Mouse (Mus musculus) cerebellum, adult (tissue): ENCODE data around the gene Frmpd1.
A peak's percentile ranks its signal among the peaks of the same experiment; 100 is the strongest.

Source experiments
- ATAC-seq: cut with Nextera tagmentation; 2 replicates; pipeline ENCODE4 v1.9.2; 2017; ENCODE audit warnings: mild to moderate bottlenecking, moderate library complexity, mixed read lengths; ENCODE audit not compliant: insufficient number of reproducible peaks, low FRiP score, low TSS enrichment

Frmpd1 gene

DNA sequence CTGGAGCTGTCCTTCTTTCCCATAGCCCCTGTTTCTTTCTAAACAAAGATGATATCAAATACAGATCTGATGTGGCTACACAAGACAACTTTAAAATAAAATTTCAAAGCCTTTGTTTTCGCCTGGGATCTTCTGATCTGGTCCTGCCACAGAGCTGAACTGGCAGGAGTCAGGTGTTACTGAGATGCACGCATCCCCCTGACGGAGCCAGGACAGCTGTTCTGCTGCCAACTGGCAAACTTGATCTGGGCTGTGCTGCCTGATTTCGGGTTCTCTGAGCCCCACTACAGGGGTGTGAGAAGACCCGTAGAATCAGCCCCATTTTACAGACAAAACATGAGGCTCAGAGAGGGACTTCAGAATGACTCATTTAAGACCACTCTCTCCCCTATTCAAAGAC is 45.6 kb downstream of the Frmpd1 start:
- no peak for ATAC-seq

DNA sequence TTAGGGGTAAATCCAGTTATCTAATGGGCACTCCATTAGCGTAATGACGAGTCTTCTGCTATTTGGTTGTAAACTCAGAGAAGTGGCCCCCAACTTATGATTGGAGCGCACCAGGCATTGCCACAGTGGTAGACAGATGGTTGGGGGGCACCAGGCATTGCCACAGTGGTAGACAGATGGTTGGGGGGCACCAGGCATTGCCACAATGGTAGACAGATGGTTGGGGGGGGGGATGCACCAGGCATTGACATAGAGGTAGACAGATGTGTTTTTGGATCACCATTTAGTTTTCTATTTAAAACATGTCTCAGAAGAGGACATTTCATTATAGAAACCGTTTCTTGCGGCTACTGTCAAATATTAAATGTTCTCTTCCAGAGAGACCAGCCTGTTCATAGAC is 53.6 kb downstream of the Frmpd1 start:
- no peak for ATAC-seq

DNA sequence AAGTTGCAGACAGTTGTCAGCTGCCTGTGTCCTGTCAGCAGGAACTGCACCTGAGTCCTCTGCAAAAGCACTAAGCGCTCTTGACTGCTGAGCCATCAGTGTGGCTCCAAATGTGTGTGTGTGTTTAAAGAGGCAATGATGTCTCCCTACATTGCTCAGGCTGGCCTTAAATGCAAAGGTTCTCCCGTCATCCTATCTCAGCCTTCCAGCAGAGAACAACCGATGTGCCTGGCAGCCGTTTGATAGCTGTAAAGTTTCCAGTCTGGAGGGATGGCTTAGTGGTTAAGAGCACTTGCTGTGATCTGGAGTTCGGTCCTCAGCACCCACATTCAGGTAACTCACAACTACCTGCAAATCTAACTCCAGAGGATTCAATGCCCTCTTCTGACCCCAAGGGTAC is 56.7 kb downstream of the Frmpd1 start:
- ATAC-seq = no peak

DNA sequence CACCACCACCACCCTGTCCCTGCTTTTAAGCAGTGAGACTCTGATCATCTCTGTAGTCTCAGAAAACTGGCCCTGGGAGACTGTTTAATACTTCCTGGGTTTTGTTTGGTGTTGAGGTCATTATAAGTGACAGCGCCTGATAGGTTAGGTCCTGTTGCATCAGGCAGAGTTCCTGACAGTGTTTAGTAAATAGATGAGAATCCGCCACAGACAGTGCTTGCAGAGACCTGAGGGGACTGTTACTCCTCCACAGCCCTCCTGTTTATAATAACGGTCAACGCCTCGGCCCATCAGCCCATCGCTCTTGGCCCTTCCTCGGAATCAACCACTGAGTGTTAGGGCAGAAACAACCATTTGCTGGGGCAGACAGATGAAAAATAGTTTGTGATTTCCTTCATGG is 57.5 kb downstream of the Frmpd1 start:
- ATAC-seq = no peak

DNA sequence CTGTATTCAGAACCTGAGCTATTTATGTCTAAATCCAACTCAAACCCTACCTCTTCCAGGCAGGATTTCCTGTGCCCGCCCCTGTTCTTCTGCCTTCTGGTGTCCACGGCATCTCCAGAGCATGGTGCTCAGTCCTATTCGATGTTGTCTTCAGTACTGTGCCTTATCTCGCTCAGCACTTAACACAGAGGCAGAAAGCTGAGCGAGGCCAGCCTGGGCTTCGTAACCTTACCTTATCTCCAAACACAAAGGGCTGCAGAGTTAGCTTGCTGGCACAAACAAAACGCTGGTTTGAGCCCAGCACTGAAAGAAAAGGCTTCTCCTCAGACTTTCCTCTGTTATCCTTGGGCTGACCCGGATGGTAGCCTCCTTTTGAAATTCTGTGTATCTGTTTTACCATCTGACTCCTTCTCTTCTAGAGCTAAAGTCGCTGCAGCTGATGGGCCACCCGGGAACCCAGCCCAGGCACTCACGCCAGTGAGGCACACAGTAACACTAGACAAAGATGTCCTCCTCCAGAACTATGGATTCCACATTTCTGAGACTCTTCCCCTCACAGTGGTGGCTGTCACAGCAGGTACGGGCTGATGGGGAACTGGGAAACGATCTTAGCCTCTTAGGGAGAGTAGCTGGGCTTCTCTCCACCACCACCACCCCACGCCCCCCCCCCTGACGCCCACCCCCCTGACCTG is 58.7 kb downstream of the Frmpd1 start:
- ATAC-seq = no peak

DNA sequence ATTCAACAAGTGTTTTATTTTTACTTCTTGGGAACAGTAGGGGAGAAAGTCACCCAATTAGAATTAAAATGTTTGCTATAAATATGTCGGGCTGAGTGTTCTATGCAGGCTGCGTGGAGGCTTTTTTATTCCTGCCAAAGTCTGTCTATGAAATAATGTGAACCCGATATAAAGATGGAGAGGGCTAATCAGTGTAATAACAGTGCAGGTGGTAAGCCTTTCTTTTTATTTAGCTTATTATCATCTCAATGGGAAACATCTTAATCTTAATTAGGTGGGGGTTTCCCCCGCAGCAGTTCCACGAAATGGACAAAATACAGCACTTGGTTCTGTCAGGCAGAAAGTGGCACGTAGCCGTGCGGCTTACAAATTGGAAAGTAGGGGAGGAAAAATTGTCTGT is 66.6 kb downstream of the Frmpd1 start:
- no peak for ATAC-seq

DNA sequence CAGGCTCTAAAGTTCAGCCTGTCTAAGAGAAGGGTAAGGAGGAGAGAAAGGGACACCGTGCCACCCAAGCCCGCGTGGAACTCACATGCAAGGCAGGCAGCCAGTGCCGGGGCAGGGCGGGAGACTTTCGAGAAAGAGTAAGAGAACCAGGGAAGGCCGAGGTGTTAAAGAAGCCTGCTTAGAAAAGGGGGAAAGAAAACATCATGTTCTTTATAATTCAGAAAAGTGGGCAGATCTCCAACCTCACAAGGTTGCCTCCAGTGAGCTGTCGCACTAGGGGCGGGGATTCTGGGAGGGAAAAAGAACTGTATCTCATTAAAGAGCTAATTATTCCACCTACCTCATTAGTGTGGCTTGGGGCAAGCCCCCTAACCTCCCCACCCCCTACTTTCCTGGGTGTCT is 68.2 kb downstream of the Frmpd1 start:
- no peak for ATAC-seq

DNA sequence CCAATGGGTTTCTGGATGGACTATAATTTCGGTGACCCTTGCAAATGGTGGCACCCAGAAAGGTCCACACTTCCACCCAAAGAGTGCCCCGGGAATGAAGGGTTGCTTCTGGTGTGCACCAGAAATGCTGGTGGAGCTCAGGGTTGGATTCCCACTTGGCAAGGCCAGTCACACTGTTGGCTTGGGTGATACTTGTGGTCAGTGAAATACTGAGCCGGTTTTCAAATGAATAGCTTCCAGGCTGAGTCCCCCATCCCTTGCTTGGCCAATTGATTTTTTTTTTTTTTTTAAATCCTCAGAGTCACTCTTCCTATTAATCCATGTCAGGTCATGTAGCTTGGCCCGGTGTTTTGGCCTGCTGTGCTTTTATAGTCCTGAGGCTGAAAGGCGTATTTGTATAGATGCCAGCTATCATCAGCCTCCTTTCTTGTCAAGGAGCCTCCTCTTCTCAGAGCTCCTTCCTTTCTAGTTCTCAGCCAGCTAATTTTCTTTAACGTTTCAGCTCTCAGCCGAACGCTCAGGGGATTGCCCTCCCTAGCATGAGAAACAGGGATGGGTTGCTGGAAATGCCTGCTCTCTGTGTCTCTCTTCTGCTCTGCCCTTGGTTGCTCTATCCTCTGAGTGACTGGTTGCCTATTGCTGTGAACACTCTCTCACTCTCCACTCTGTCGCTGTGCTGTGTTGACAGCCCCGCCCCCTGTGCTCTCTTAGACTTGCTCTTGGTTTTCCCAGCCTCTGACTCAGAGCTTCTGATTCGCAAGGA is 69.3 kb downstream of the Frmpd1 start:
- no peak for ATAC-seq

DNA sequence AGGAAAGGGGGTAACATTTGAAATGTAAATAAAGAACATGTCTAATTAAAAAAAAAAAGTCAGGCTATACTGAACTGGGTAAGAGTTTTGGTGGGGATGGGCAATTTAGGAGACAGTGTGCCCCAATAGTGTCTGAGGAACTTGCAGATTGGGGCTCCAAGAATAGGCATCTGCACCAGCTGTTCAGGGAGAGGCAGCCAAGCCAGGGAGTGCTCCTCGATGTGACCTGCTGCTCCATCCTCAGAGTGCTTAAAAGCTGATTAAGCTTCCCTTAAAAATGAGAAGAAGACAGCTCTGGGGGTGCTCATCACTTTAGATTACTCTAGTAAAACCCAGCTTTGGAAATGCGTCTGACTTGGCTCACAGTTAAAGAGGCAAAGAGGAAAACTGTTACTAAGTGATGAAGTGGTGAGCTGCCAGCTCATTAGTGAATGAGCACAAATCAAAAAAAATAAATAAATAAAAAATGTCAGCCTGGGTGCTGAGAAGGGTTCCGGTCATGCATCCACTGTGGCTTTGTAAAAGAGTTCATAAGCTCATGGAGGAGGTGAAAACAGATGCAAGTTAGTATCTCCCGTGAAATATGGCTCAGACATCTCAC is 74.7 kb downstream of the Frmpd1 start:
- ATAC-seq = no peak

DNA sequence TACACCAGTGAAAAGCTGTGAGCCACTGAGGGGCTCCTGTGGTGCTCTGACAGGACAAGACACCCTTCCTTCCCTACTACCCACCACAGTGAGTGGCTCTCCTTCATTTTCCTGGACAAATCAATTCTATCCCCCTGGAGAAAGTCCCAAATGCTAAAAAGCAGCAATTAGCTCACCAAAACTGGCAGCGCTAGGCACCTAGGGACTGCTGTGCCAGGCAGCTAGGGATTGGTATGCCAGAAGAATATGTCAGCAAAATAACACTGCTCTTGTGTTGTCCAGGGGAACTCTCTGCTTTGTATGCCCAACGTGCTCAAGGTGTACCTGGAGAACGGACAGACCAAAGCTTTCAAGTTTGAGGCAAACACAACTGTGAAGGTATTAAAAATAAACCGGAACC is 76.9 kb downstream of the Frmpd1 start:
- ATAC-seq = no peak

DNA sequence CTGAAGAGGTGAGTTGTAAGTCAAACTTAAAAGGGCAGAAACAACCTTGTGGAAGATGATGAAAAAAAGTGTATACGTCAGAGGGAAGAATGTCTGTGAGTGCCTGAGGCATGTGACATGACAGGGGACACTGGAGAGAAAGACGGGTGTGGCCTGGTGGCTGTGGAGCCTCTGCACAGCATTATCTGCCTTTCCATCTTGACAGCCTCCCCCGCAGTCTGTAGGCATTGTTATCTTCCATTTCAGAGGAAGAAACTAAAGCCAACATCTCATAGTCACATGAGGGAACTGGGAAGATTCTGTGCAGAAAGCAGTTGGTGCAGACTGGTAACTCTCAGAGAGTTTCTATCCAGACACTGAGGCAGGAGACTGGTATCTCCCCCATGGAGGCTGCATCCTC is 83.2 kb downstream of the Frmpd1 start:
- no peak for ATAC-seq

DNA sequence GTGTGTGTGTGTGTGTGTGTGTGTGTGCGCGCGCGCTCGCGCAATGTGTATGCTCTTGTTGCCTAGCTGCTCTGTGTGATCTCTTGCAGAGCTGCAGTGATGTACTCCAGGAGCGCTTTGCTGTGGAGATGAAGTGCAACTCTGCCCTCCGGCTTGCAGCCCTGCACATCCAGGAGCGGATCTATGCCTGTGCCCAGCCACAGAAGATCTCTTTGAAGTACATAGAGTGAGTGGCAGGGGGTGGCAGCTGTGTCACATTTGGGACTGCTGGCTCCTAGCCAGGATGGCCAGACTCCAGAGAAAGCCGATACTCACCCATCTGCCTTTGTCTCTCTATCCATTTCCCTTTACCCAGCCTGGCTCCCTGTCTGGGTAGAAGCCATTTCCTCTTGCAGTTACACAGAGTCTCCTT is 86.4 kb downstream of the Frmpd1 start:
- ATAC-seq = no peak

DNA sequence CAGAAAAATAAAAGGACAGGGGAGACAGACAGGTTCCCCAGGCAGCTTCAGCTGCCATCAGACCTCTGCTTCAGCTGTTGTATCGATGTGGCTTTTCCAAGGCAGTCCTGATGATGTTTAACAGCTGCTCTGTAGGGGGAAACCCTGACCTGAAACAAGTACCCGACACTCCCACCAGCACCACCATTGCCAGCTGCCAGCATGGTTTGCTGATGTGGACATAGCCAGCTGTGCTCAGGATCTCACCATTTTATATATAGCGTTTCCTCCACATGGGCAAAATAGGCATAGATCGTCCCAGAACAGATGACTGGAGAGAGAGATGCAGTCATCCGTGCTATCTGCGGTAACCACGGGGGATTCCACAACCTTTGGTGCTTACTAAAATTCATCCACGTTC is 91.1 kb downstream of the Frmpd1 start:
- no peak for ATAC-seq

DNA sequence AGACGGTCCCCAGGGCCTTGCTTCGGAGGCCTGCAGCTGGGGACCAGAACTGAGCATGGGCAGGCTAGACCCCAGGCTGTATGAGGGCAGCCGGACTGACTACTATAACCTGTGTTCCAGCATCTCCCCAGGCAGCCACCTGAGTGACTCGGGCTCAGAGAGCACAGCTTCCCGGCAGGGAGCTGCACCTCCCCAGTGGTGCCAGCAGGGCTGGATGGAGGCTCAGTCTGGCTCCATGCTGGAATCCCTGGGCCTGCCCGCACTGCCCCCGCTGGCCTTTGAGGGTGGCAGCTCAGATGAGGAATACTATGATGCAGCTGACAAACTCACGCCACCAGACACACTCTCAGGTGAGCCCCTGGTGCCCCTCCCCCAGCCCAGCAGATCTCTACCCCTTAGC is 94.6 kb downstream of the Frmpd1 start:
- no peak for ATAC-seq

DNA sequence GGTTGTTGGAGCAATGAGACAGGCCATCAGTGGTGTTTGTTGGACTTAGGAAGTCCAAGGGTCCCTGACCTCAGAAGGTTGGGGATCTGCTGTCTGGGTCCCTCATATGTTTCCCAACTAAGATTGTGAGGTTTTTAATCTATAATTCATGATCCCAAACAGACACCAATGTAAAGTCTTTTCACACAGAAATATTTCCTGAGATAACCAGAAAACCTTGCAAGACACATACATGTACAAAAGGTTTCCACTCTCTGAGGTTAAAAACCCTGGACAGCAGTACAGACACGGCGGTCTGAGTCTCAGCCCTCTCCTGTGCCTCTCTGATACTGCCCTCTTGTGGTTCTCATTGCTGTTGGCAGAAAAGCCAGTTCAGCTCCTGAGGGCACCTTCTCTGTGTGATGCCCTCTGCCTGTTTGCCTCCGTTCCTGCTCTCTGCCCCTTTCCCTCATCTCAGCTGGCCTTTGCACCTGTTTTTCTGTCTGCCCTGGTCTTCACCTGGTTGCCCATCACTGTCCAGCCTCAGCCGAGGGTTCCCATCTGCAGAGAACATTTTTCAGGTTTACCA is 95.4 kb downstream of the Frmpd1 start:
- peak; percentile 60 for ATAC-seq

DNA sequence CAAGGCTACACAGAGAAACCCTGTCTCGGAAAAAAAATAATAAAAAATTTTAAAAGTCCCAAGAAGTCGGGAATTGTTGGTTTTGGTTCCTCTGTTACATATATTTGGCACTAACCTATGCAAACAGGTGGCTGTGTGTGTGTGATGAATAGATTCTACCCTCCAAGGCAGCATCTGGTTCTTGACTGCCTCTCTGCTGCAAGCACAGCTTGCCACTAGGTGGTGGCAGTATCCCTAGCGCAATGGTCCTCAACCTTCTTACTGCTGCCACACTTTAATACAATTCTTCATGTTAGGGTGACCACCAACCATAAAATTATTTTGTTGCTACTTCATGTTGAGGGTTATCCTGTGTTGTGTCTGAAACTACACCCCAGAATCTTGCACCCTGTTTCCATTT is 101.6 kb downstream of the Frmpd1 start:
- ATAC-seq = no peak

DNA sequence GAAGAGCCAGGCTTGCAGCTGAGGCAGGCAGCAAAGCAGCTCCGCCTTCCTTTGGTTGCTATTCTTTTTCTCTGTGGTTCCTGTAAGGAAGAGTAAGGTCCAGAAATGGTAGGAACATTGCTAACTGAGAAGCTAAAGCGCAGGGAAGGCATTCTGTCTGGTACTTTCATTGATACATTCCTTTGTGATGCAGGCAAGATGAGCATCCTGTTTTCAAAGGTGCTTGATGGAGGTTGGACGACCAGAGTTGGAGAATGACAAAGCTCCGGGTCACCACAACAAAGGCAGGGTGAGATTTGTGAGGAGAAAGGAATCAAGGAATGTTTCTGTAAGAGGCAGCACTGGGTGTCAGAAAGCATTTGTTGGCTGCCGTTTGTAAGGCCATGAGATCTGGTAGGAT is 103.2 kb downstream of the Frmpd1 start:
- no peak for ATAC-seq

DNA sequence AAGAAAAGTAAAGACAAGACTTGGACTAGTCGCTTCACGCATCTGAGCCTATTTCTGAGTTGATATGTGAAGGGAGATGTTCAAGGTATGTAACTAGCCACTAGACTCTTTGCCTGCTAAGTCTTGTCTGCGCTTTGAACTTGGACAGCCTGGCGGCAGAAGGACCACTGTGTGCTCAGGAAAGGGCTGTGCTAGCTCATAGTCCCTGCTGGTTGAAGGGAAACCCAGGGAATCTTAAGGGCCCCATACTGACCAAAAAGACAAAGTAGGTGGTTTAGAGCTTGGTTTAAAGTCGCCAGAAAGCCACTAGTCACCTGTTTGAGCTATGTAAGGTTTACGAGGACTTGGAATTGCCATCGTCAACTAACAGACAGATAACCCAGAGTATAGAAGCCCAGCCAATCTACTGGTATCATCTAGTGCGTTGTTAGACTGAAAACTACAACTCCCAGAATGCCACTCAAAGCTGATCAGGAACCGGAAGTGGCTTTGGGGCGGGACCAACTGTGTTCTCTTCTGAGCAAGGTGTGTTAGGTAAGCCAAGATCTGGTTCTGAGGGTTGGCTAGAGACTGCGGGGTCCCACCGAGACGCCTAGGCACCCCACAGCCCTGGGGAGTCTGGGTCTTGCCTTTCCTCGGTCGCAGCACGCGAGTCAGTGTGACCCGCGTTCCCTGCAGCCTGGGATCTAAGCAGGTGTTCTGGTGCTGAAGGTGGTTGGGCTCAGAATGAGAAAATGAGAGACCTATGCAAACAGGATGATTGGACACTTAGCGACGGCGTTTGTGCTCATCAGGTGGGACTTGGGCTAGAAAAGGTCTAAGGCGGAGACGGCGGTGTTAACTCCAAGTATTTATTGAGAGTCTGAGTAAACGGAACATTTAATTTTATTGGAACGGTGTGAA is 112.2 kb downstream of the Frmpd1 start, which contains the start of gene Trmt10b:
Trmt10b (plus strand) TSS at position 466 of the 903 bp plus-strand sequence.
- peak; percentile 100 for ATAC-seq

DNA sequence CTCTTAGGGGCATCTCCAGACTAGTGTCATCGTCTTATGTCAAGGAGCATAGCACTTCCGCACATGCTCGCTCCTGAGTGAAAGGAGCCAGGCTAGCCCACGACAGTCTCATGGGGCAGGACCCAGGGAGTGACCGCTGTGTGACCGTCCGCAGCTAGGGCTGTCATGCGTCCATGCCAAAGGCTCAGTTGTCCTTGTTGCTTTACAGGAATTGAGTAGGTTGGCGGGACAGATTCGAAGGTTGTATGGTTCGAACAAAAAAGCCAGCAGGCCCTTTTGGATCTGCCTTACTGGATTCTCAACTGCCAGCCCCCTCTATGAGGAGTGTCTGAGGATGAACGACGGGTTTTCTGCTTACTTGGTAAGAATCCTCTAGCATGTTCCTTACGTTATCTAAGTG is 120.9 kb downstream of the Frmpd1 start:
- no peak for ATAC-seq

DNA sequence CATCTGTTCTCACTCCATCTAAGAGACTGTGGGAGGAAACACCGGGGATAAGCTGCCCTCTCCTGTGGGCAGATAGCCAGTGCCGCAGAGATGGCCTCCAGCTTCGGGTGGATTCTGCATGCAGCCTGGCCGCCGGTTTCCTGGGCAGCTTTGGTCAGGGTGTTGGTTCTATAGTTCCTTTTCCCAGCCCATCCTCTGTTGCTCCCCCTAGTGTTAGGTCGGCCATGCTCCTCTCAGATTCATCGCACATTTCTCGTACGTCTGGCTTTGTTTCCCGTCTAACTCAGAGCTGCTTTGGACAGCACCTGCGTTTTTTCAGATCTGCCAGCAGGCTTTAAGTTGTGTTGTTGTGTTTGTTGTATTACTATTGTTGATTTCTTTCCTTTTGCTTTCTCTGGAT is 123.4 kb downstream of the Frmpd1 start:
- ATAC-seq = no peak
